Mouse (Mus musculus): Measurements from ENCODE around the gene Myo1g. TPM values are rescaled to one million over a fixed set of nuclear protein-coding genes. Genes with fewer than 3 reads are reported as not detected.

The Myo1g gene
- polyA plus RNA-seq, 1 experiment from 2014 or later = 4.3 TPM

- Histone ChIP-seq H3K9me3 (no peaks in the 10 kb centered on the region), H3K36me3 (no peaks in the 10 kb centered on the region), H3K27ac (no peak overlapping the region), H3K27me3 (replicated peaks) (no peaks in the 10 kb centered on the region), H3K9ac (no peak overlapping the region), H3K4me1 (no peaks in the 10 kb centered on the region), H3K4me3 (replicated peaks) (no peak overlapping the region), H3K4me2 (no peak overlapping the region)
- WGBS = 76% methylated on average over 6 of the region's 6 CpGs
- ATAC-seq (ENCODE audit: insufficient read depth, low FRiP score, low read depth) = no peak
Measured at GRCm38 (mm10) chr11:6504689-6505088, 16.1 kb downstream of the Myo1g start.

- Histone ChIP-seq H3K36me3 (no peaks in the 10 kb centered on the region), H3K9me3 (no peaks in the 10 kb centered on the region), H3K9ac (no peak overlapping the region), H3K27me3 (replicated peaks) (no peaks in the 10 kb centered on the region), H3K4me2 (no peak overlapping the region), H3K4me3 (replicated peaks) (no peak overlapping the region), H3K4me1 (no peaks in the 10 kb centered on the region), H3K27ac (no peak overlapping the region)
- ATAC-seq (ENCODE audit: insufficient read depth, low FRiP score, low read depth) = no peak
- 73% methylated on average over 3 of the region's 3 CpGs for WGBS
Measured at GRCm38 (mm10) chr11:6504226-6504625, 16.5 kb downstream of the Myo1g start.

DNA sequence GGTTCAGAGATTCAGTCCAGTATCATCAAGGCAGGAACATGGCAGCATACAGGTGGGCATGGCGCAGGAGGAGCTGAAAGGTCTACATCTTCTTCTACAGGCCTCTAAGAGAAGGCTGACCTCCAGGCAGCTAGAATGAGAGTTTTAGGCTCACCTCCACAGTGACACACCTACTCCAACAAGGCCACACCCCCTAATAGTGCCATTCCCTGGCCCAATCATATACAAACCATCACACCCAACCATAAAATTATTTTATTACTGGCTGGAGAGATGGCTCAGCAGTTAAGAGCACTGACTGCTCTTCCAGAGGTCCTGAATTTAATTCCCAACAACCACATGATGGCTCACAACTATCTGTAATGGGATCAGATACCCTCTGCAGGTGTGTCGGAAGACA, 18.3 kb downstream of the Myo1g start:
- Histone ChIP-seq H3K4me2 (no peak overlapping the region), H3K9me3 (no peaks in the 10 kb centered on the region), H3K9ac (no peak overlapping the region), H3K4me1 (no peaks in the 10 kb centered on the region), H3K27ac (no peak overlapping the region), H3K27me3 (replicated peaks) (no peaks in the 10 kb centered on the region), H3K4me3 (replicated peaks) (no peak overlapping the region), H3K36me3 (no peaks in the 10 kb centered on the region)
- WGBS = 90% methylated on average over 2 of the region's 2 CpGs
- no peak for ATAC-seq (ENCODE audit: insufficient read depth, low FRiP score, low read depth)

- WGBS = 71% methylated on average over 12 of the region's 12 CpGs
- H3K4me2 ChIP-seq = no peak overlapping the region
- ATAC-seq (ENCODE audit: insufficient read depth, low FRiP score, low read depth) = no peak
- H3K9me3 ChIP-seq = no peaks in the 10 kb centered on the region
- no peak overlapping the region for H3K9ac ChIP-seq
- H3K4me3 ChIP-seq (replicated peaks) = no peak overlapping the region
- H3K27me3 ChIP-seq (replicated peaks) = no peaks in the 10 kb centered on the region
- H3K4me1 ChIP-seq = no peaks in the 10 kb centered on the region
- no peaks in the 10 kb centered on the region for H3K36me3 ChIP-seq
- no peak overlapping the region for H3K27ac ChIP-seq
Measured at GRCm38 (mm10) chr11:6497311-6497948, 23.3 kb downstream of the Myo1g start.

DNA sequence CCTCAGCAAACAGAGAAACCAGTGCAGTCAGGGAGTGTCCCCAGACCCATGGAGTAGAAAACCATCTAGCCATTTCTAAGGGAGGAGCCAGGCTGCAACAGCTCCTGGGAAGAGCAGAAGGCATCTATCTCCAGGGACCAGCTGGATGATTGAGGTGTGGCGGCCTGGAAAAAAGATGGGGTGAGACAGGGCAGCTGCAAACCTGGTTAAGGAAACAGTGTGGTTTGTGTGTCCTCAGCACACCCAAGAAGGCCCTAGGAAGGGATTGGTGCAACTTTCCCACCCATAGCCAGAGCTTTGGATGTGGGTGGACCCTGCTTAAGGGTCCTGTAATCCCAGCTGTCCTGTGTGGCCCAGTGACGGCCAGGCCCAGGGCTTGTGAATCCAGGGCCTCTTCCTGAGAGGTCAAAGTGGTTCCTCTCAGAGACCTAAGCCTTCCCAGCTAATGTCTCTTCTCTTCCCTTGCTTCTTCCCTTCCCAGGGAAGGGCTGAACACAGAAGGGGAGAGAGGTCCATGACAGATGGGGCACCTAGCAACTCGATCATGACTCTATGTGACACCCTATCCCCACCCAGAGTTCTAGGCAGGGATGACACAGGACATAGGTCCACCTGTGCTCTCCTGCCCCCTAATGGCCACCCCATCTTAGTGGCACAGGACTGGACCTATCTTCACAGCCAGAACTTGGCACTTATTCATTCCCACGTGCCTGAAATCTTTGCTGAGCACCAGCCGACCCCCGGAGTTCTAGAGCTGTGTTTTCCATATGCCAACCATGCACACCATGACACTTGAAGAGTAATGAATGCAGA, 30.9 kb downstream of the Myo1g start:
- Histone ChIP-seq H3K27ac (no peak overlapping the region), H3K4me1 (no peaks in the 10 kb centered on the region), H3K27me3 (replicated peaks) (no peaks in the 10 kb centered on the region), H3K9ac (no peak overlapping the region), H3K4me2 (no peak overlapping the region), H3K9me3 (no peaks in the 10 kb centered on the region), H3K4me3 (replicated peaks) (no peak overlapping the region), H3K36me3 (no peaks in the 10 kb centered on the region)
- 51% methylated on average over 6 of the region's 6 CpGs for WGBS
- no peak for ATAC-seq (ENCODE audit: insufficient read depth, low FRiP score, low read depth)

- Histone ChIP-seq H3K4me3 (replicated peaks) (no peak overlapping the region), H3K4me2 (no peak overlapping the region), H3K9ac (no peak overlapping the region), H3K27me3 (replicated peaks) (no peaks in the 10 kb centered on the region), H3K9me3 (no peaks in the 10 kb centered on the region), H3K36me3 (no peaks in the 10 kb centered on the region), H3K4me1 (no peaks in the 10 kb centered on the region), H3K27ac (no peak overlapping the region)
- WGBS = 87% methylated on average over 7 of the region's 7 CpGs
- ATAC-seq (ENCODE audit: insufficient read depth, low FRiP score, low read depth) = no peak
Measured at GRCm38 (mm10) chr11:6489257-6489656, 31.5 kb downstream of the Myo1g start.

GRCm38 (mm10) chr11:6488041-6488684, 32.6 kb downstream of the Myo1g start:
- no peaks in the 10 kb centered on the region for H3K27me3 ChIP-seq (replicated peaks)
- no peaks in the 10 kb centered on the region for H3K36me3 ChIP-seq
- no peak overlapping the region for H3K9ac ChIP-seq
- H3K4me3 ChIP-seq (replicated peaks) = no peak overlapping the region
- WGBS = 92% methylated on average over 5 of the region's 5 CpGs
- no peaks in the 10 kb centered on the region for H3K4me1 ChIP-seq
- no peak for ATAC-seq (ENCODE audit: insufficient read depth, low FRiP score, low read depth)
- H3K9me3 ChIP-seq = no peaks in the 10 kb centered on the region
- no peak overlapping the region for H3K4me2 ChIP-seq
- no peak overlapping the region for H3K27ac ChIP-seq

- Histone ChIP-seq H3K27me3 (replicated peaks) (no peaks in the 10 kb centered on the region), H3K4me1 (no peaks in the 10 kb centered on the region), H3K4me3 (replicated peaks) (no peak overlapping the region), H3K36me3 (no peaks in the 10 kb centered on the region), H3K4me2 (no peak overlapping the region), H3K9me3 (no peaks in the 10 kb centered on the region), H3K9ac (no peak overlapping the region), H3K27ac (no peak overlapping the region)
- 36% methylated on average over 7 of the region's 7 CpGs for WGBS
- ATAC-seq (ENCODE audit: insufficient read depth, low FRiP score, low read depth) = no peak
Measured at GRCm38 (mm10) chr11:6487496-6487895, 33.3 kb downstream of the Myo1g start.

DNA sequence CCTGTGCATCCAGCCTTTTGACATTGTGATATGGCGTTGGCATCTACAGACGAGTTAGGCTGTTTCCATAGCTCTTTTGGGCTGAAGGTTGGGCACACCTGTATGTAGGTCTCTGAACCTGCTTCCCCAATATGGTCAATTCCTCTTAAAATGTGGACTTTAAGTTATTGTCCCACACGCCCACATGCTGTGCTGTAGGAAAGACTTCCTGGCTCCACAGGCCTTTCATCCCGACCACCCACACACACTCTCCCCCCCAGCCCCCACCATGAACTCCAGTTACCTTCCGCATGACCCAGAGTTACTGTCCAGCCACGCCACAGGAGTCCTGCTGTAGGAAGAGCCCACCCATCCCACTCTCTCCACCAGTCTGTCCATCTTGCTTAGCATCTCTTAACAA, 33.8 kb downstream of the Myo1g start:
- Histone ChIP-seq H3K36me3 (no peaks in the 10 kb centered on the region), H3K4me1 (no peaks in the 10 kb centered on the region), H3K27me3 (replicated peaks) (no peaks in the 10 kb centered on the region), H3K9ac (no peak overlapping the region), H3K9me3 (no peaks in the 10 kb centered on the region), H3K4me3 (replicated peaks) (no peak overlapping the region), H3K4me2 (no peak overlapping the region), H3K27ac (no peak overlapping the region)
- no peak for ATAC-seq (ENCODE audit: insufficient read depth, low FRiP score, low read depth)
- WGBS = 59% methylated on average over 6 of the region's 6 CpGs

GRCm38 (mm10) chr11:6484244-6484959, 36.4 kb downstream of the Myo1g start:
- Histone ChIP-seq H3K36me3 (no peaks in the 10 kb centered on the region), H3K27me3 (replicated peaks) (no peaks in the 10 kb centered on the region), H3K27ac (no peak overlapping the region), H3K9ac (no peak overlapping the region), H3K4me3 (replicated peaks) (no peak overlapping the region), H3K9me3 (no peaks in the 10 kb centered on the region), H3K4me2 (no peak overlapping the region), H3K4me1 (no peaks in the 10 kb centered on the region)
- 52% methylated on average over 3 of the region's 3 CpGs for WGBS
- no peak for ATAC-seq (ENCODE audit: insufficient read depth, low FRiP score, low read depth)

GRCm38 (mm10) chr11:6483103-6483502, 37.7 kb downstream of the Myo1g start:
- H3K4me2 ChIP-seq = no peak overlapping the region
- no peak for ATAC-seq (ENCODE audit: insufficient read depth, low FRiP score, low read depth)
- no peaks in the 10 kb centered on the region for H3K9me3 ChIP-seq
- no peaks in the 10 kb centered on the region for H3K36me3 ChIP-seq
- H3K4me3 ChIP-seq (replicated peaks) = no peak overlapping the region
- 70% methylated on average over 2 of the region's 2 CpGs for WGBS
- H3K27me3 ChIP-seq (replicated peaks) = no peaks in the 10 kb centered on the region
- no peak overlapping the region for H3K9ac ChIP-seq
- H3K4me1 ChIP-seq = no peaks in the 10 kb centered on the region
- no peak overlapping the region for H3K27ac ChIP-seq
